Mouse (Mus musculus): ENCODE measurements around the gene Wdr70.

GRCm38 (mm10) chr15:8003789-8004188, 95.2 kb downstream of the Wdr70 start:
- TF ChIP-seq EP300 (IDR thresholded peaks at IDR 0.05; ENCODE audit: low read depth) (no peak), CTCF (IDR thresholded peaks at IDR 0.05; ENCODE audit: low read depth) (no peak)

Data from liver, embryonic 14.5 days (tissue).